Mouse (Mus musculus) CH12.LX (cell line): ENCODE results near the gene Plcb2.

Experiments used
- HCFC1 ChIP-seq: IDR thresholded peaks from 2 replicates; pipeline ENCODE4 v1.6.1; 2012; ENCODE audit warnings: low read depth, mild to moderate bottlenecking, inconsistent platforms, low read length, improper control_type of control experiment
- POLR2A ChIP-seq: IDR thresholded peaks from 2 replicates; pipeline ENCODE4 v1.6.1; 2011; ENCODE audit warnings: low read depth, mild to moderate bottlenecking, improper control_type of control experiment, low read length
- SMC3 ChIP-seq: IDR thresholded peaks from 2 replicates; pipeline ENCODE4 v1.6.1; 2011; ENCODE audit warnings: low read depth, low read length, improper control_type of control experiment

DNA sequence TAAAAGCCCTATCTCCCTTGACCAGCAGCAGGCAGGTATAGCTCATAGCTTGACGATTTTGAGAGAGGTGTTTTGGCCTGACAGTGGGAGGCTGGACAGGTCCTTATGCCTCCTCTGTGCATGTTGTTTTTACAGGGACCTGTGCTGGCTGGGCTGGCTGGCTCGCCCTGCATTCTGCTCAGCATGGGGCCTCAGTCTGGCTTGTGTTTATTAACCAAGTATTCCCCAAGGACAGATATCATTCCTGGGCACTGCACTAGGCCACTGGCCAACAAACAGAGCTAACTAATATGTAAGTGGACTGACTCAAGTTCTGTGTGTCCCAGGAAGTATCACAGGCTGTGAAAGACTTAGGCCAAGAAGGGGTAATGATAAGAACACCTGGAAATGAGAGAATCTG, 58.5 kb downstream of the Plcb2 start:
- TF ChIP-seq HCFC1 (no peak), SMC3 (no peak), POLR2A (no peak)
